Mouse (Mus musculus): ENCODE data around the gene Degs1. TPM values are rescaled to one million over a fixed set of nuclear protein-coding genes. Genes with fewer than 3 reads are reported as not detected.
A peak's percentile ranks its signal among the peaks of the same experiment; 100 is the strongest.

Degs1 gene
- polyA plus RNA-seq, 1 experiment from 2014 or later, result 163 TPM

- Histone ChIP-seq H3K36me3 (peaks cover 36% of the 10 kb centered on the region), H3K27ac (peak overlapping the region; percentile 90), H3K27me3 (no peaks in the 10 kb centered on the region), H3K4me1 (replicated peaks) (peaks cover 27% of the 10 kb centered on the region), H3K9me3 (replicated peaks) (no peaks in the 10 kb centered on the region), H3K9ac (peak overlapping the region; percentile 78), H3K4me2 (peak overlapping the region; percentile 72), H3K4me3 (peak overlapping the region; percentile 64)
- WGBS, result 36% methylated on average over 11 of the region's 11 CpGs
- no peak for ATAC-seq (replicated peaks; ENCODE audit: insufficient number of reproducible peaks, insufficient read depth, low FRiP score, low read depth)
These were observed 2.0 kb downstream of the Degs1 start for GRCm38 (mm10) chr1:182280577-182280976.

- 74% methylated on average over 6 of the region's 6 CpGs for WGBS
- H3K4me3 ChIP-seq, result no peak overlapping the region
- ATAC-seq (replicated peaks; ENCODE audit: insufficient number of reproducible peaks, insufficient read depth, low FRiP score, low read depth), result no peak
- H3K9ac ChIP-seq, result no peak overlapping the region
- peaks cover 41% of the 10 kb centered on the region for H3K36me3 ChIP-seq
- H3K4me2 ChIP-seq, result peak overlapping the region; percentile 72
- no peaks in the 10 kb centered on the region for H3K27me3 ChIP-seq
- peak overlapping the region; percentile 90 for H3K27ac ChIP-seq
- H3K9me3 ChIP-seq (replicated peaks), result no peaks in the 10 kb centered on the region
- peaks cover 27% of the 10 kb centered on the region for H3K4me1 ChIP-seq (replicated peaks)
These were observed 2.6 kb downstream of the Degs1 start for GRCm38 (mm10) chr1:182280046-182280445.

- peaks cover 27% of the 10 kb centered on the region for H3K4me1 ChIP-seq (replicated peaks)
- no peak overlapping the region for H3K9ac ChIP-seq
- peaks cover 46% of the 10 kb centered on the region for H3K36me3 ChIP-seq
- no peak overlapping the region for H3K4me2 ChIP-seq
- 91% methylated on average over 4 of the region's 4 CpGs for WGBS
- H3K27ac ChIP-seq, result no peak overlapping the region
- no peak for ATAC-seq (replicated peaks; ENCODE audit: insufficient number of reproducible peaks, insufficient read depth, low FRiP score, low read depth)
- H3K4me3 ChIP-seq, result no peak overlapping the region
- no peaks in the 10 kb centered on the region for H3K9me3 ChIP-seq (replicated peaks)
- no peaks in the 10 kb centered on the region for H3K27me3 ChIP-seq
These were observed 3.2 kb downstream of the Degs1 start for GRCm38 (mm10) chr1:182279436-182279835.

- Histone ChIP-seq H3K9ac (no peak overlapping the region), H3K27me3 (no peaks in the 10 kb centered on the region), H3K27ac (no peak overlapping the region), H3K4me1 (replicated peaks) (peaks cover 3% of the 10 kb centered on the region), H3K4me2 (no peak overlapping the region), H3K4me3 (no peak overlapping the region), H3K36me3 (peaks cover 53% of the 10 kb centered on the region), H3K9me3 (replicated peaks) (no peaks in the 10 kb centered on the region)
- 71% methylated on average over 6 of the region's 6 CpGs for WGBS
- ATAC-seq (replicated peaks; ENCODE audit: insufficient number of reproducible peaks, insufficient read depth, low FRiP score, low read depth), result no peak
These were observed 7.5 kb downstream of the Degs1 start for GRCm38 (mm10) chr1:182275109-182275508.

- Histone ChIP-seq H3K9ac (no peak overlapping the region), H3K4me2 (no peak overlapping the region), H3K27ac (no peak overlapping the region), H3K27me3 (no peaks in the 10 kb centered on the region), H3K9me3 (replicated peaks) (no peaks in the 10 kb centered on the region), H3K4me3 (no peak overlapping the region), H3K36me3 (peaks cover 26% of the 10 kb centered on the region; the same call in 1 of the 2 replicates), H3K4me1 (replicated peaks) (no peaks in the 10 kb centered on the region)
- ATAC-seq (replicated peaks; ENCODE audit: insufficient number of reproducible peaks, insufficient read depth, low FRiP score, low read depth), result no peak
- WGBS, result 76% methylated on average over 5 of the region's 5 CpGs
These were observed 11.0 kb downstream of the Degs1 start for GRCm38 (mm10) chr1:182271632-182272031.

- H3K4me3 ChIP-seq, result no peak overlapping the region
- H3K9me3 ChIP-seq (replicated peaks), result no peaks in the 10 kb centered on the region
- H3K4me2 ChIP-seq, result no peak overlapping the region
- no peak for ATAC-seq (replicated peaks; ENCODE audit: insufficient number of reproducible peaks, insufficient read depth, low FRiP score, low read depth)
- no peaks in the 10 kb centered on the region for H3K27me3 ChIP-seq
- 77% methylated on average over 5 of the region's 5 CpGs for WGBS
- no peak overlapping the region for H3K27ac ChIP-seq
- no peak overlapping the region for H3K9ac ChIP-seq
- peaks cover 22% of the 10 kb centered on the region; the same call in 1 of the 2 replicates for H3K36me3 ChIP-seq
- no peaks in the 10 kb centered on the region for H3K4me1 ChIP-seq (replicated peaks)
These were observed 11.5 kb downstream of the Degs1 start for GRCm38 (mm10) chr1:182271130-182271529.

- 75% methylated on average over 4 of the region's 4 CpGs for WGBS
- H3K4me3 ChIP-seq, result no peak overlapping the region
- H3K4me1 ChIP-seq (replicated peaks), result no peaks in the 10 kb centered on the region
- no peak for ATAC-seq (replicated peaks; ENCODE audit: insufficient number of reproducible peaks, insufficient read depth, low FRiP score, low read depth)
- H3K36me3 ChIP-seq, result peaks cover under 1% of the 10 kb centered on the region; the same call in 1 of the 2 replicates
- H3K27me3 ChIP-seq, result no peaks in the 10 kb centered on the region
- H3K27ac ChIP-seq, result no peak overlapping the region
- no peak overlapping the region for H3K4me2 ChIP-seq
- no peaks in the 10 kb centered on the region for H3K9me3 ChIP-seq (replicated peaks)
- H3K9ac ChIP-seq, result no peak overlapping the region
These were observed 14.3 kb downstream of the Degs1 start for GRCm38 (mm10) chr1:182268317-182268716.

- Histone ChIP-seq H3K27ac (no peak overlapping the region), H3K4me1 (replicated peaks) (no peaks in the 10 kb centered on the region), H3K27me3 (no peaks in the 10 kb centered on the region), H3K9ac (no peak overlapping the region), H3K4me3 (no peak overlapping the region), H3K36me3 (no peaks in the 10 kb centered on the region), H3K4me2 (no peak overlapping the region), H3K9me3 (replicated peaks) (no peaks in the 10 kb centered on the region)
- WGBS, result 68% methylated on average over 11 of the region's 11 CpGs
- ATAC-seq (replicated peaks; ENCODE audit: insufficient number of reproducible peaks, insufficient read depth, low FRiP score, low read depth), result no peak
These were observed 16.5 kb downstream of the Degs1 start for GRCm38 (mm10) chr1:182266028-182266525.

GRCm38 (mm10) chr1:182256041-182256680 lies 26.4 kb downstream of the Degs1 start:
- no peaks in the 10 kb centered on the region for H3K27me3 ChIP-seq
- H3K27ac ChIP-seq, result no peak overlapping the region
- no peak overlapping the region for H3K4me3 ChIP-seq
- no peak overlapping the region for H3K9ac ChIP-seq
- H3K36me3 ChIP-seq, result no peaks in the 10 kb centered on the region
- H3K9me3 ChIP-seq (replicated peaks), result no peaks in the 10 kb centered on the region
- ATAC-seq (replicated peaks; ENCODE audit: insufficient number of reproducible peaks, insufficient read depth, low FRiP score, low read depth), result no peak
- H3K4me2 ChIP-seq, result no peak overlapping the region
- 81% methylated on average over 11 of the region's 11 CpGs for WGBS
- no peaks in the 10 kb centered on the region for H3K4me1 ChIP-seq (replicated peaks)

GRCm38 (mm10) chr1:182255031-182255430 lies 27.6 kb downstream of the Degs1 start:
- Histone ChIP-seq H3K4me3 (no peak overlapping the region), H3K9ac (no peak overlapping the region), H3K36me3 (no peaks in the 10 kb centered on the region), H3K4me1 (replicated peaks) (no peaks in the 10 kb centered on the region), H3K27ac (no peak overlapping the region), H3K4me2 (no peak overlapping the region), H3K9me3 (replicated peaks) (no peaks in the 10 kb centered on the region), H3K27me3 (no peaks in the 10 kb centered on the region)
- no peak for ATAC-seq (replicated peaks; ENCODE audit: insufficient number of reproducible peaks, insufficient read depth, low FRiP score, low read depth)
- WGBS, result 76% methylated on average over 11 of the region's 11 CpGs

GRCm38 (mm10) chr1:182254618-182255017 lies 28.0 kb downstream of the Degs1 start:
- no peaks in the 10 kb centered on the region for H3K4me1 ChIP-seq (replicated peaks)
- H3K27me3 ChIP-seq, result no peaks in the 10 kb centered on the region
- no peak overlapping the region for H3K27ac ChIP-seq
- no peak for ATAC-seq (replicated peaks; ENCODE audit: insufficient number of reproducible peaks, insufficient read depth, low FRiP score, low read depth)
- no peak overlapping the region for H3K9ac ChIP-seq
- H3K36me3 ChIP-seq, result no peaks in the 10 kb centered on the region
- H3K4me2 ChIP-seq, result no peak overlapping the region
- no peaks in the 10 kb centered on the region for H3K9me3 ChIP-seq (replicated peaks)
- no peak overlapping the region for H3K4me3 ChIP-seq
- WGBS, result 78% methylated on average over 8 of the region's 8 CpGs

Measured in heart, embryonic 15.5 days (tissue).